Mouse (Mus musculus) midbrain, embryonic 14.5 days (tissue): ENCODE results near the gene Gramd1b. TPM values are rescaled to one million over a fixed set of nuclear protein-coding genes. Genes with fewer than 3 reads are reported as not detected.

Source experiments
- ATAC-seq: fragments of 200-750 bp; cut with Nextera tagmentation; 2 replicates; pipeline ENCODE4 v1.8.0; 2017; ENCODE audit warnings: moderate number of reproducible peaks, moderate library complexity; ENCODE audit not compliant: low FRiP score, low TSS enrichment
- DNase-seq: peaks from one replicate; pipeline ENCODE4 v3.0.0-alpha.2; 2015
- H3K27ac ChIP-seq: fragments of 300-500 bp; sonication (generic); replicated peaks from 2 replicates; pipeline ENCODE4 v1.5.1; 2014; ENCODE audit warnings: mild to moderate bottlenecking, low read depth, low read length, moderate library complexity
- H3K27me3 ChIP-seq: fragments of 300-500 bp; sonication (generic); 2 replicates; pipeline ENCODE4 v1.6.1; 2014; ENCODE audit warnings: low read length, control low read depth, mixed read lengths; ENCODE audit not compliant: control insufficient read depth, insufficient read depth
- H3K36me3 ChIP-seq: fragments of 300-500 bp; sonication (generic); 2 replicates; pipeline ENCODE4 v1.6.1; 2014; ENCODE audit warnings: low read length, control low read depth; ENCODE audit not compliant: control insufficient read depth, insufficient read depth
- H3K4me1 ChIP-seq: fragments of 300-500 bp; sonication (generic); 2 replicates; pipeline ENCODE4 v1.6.1; 2014; ENCODE audit warnings: mild to moderate bottlenecking, antibody characterized with exemption, low read length, control low read depth; ENCODE audit not compliant: control insufficient read depth, insufficient read depth
- H3K4me2 ChIP-seq: fragments of 300-500 bp; sonication (generic); 2 replicates; pipeline ENCODE4 v1.6.1; 2014; ENCODE audit warnings: mild to moderate bottlenecking, low read length, moderate library complexity
- H3K4me3 ChIP-seq: fragments of 300-500 bp; sonication (generic); replicated peaks from 2 replicates; pipeline ENCODE4 v1.5.1; 2014; ENCODE audit warnings: low read depth, low read length
- H3K9ac ChIP-seq: fragments of 300-500 bp; sonication (generic); replicated peaks from 2 replicates; pipeline ENCODE4 v1.6.1; 2014; ENCODE audit warnings: mild to moderate bottlenecking, low read length, moderate library complexity
- H3K9me3 ChIP-seq: fragments of 300-500 bp; sonication (generic); 2 replicates; pipeline ENCODE4 v1.6.1; 2016; ENCODE audit warnings: low read length, control low read depth, mixed read lengths; ENCODE audit not compliant: control insufficient read depth
- WGBS: fragments of 180-500 bp; shearing (Covaris S2); extraction: QIAGEN DNeasy Blood & Tissue Kit; methylation state at CpG from one replicate; pipeline ENCODE4 v1.1.7; 2014; 5-methylcytosine and 5-hydroxymethylcytosine counted together
- polyA plus RNA-seq: library from polyadenylated mRNA; unstranded; fragments of >200 nt; fragmentation: Nextera tagmentation; extraction: Ambion mirVana; gene quantifications from 2 replicates; pipeline ENCODE4 v1.2.1, GENCODE M21; 2014

Gene Gramd1b
- polyA plus RNA-seq, 1 experiment from 2014 or later: 11.3 TPM

- ATAC-seq: no peak
- Histone ChIP-seq H3K27ac (no peak overlapping the region), H3K27me3 (no peaks in the 10 kb centered on the region), H3K9me3 (no peaks in the 10 kb centered on the region), H3K4me1 (0 out of 2 replicates have a peak, but pooled peaks cover 4% of the 10 kb centered on the region), H3K4me3 (no peak overlapping the region), H3K9ac (no peak overlapping the region), H3K36me3 (no peaks in the 10 kb centered on the region), H3K4me2 (no peak overlapping the region)
- no peak for DNase-seq
- 74% methylated on average over 4 of the region's 4 CpGs for WGBS
Observed at GRCm38 (mm10) chr9:40528733-40529132, 2.5 kb downstream of the Gramd1b start.

GRCm38 (mm10) chr9:40526928-40527327 lies 4.3 kb downstream of the Gramd1b start:
- WGBS: 70% methylated on average over 3 of the region's 3 CpGs
- Histone ChIP-seq H3K4me3 (no peak overlapping the region), H3K4me2 (no peak overlapping the region), H3K36me3 (no peaks in the 10 kb centered on the region), H3K27me3 (no peaks in the 10 kb centered on the region), H3K9me3 (no peaks in the 10 kb centered on the region), H3K4me1 (0 out of 2 replicates have a peak, but pooled peaks cover 4% of the 10 kb centered on the region), H3K9ac (no peak overlapping the region), H3K27ac (no peak overlapping the region)
- no peak for ATAC-seq
- DNase-seq: no peak

- H3K9me3 ChIP-seq: no peaks in the 10 kb centered on the region
- H3K4me3 ChIP-seq: no peak overlapping the region
- H3K27ac ChIP-seq: no peak overlapping the region
- no peak overlapping the region for H3K9ac ChIP-seq
- H3K4me1 ChIP-seq: no peaks in the 10 kb centered on the region
- ATAC-seq (no peak), DNase-seq (no peak)
- no peaks in the 10 kb centered on the region for H3K36me3 ChIP-seq
- H3K27me3 ChIP-seq: no peaks in the 10 kb centered on the region
- H3K4me2 ChIP-seq: no peak overlapping the region
- 77% methylated on average over 7 of the region's 7 CpGs for WGBS
Observed at GRCm38 (mm10) chr9:40522156-40522555, 9.0 kb downstream of the Gramd1b start.

GRCm38 (mm10) chr9:40521097-40521496 lies 10.1 kb downstream of the Gramd1b start:
- no peaks in the 10 kb centered on the region for H3K36me3 ChIP-seq
- WGBS: 86% methylated on average over 6 of the region's 6 CpGs
- H3K4me3 ChIP-seq: no peak overlapping the region

GRCm38 (mm10) chr9:40519294-40519693 lies 11.9 kb downstream of the Gramd1b start:
- Histone ChIP-seq H3K4me1 (no peaks in the 10 kb centered on the region), H3K27me3 (no peaks in the 10 kb centered on the region), H3K4me3 (no peak overlapping the region), H3K36me3 (no peaks in the 10 kb centered on the region), H3K4me2 (no peak overlapping the region), H3K27ac (no peak overlapping the region), H3K9ac (no peak overlapping the region), H3K9me3 (no peaks in the 10 kb centered on the region)
- ATAC-seq (no peak), DNase-seq (no peak)
- 90% methylated on average over 3 of the region's 3 CpGs for WGBS

More at GRCm38 (mm10) chr9:40521097-40521496, 10.1 kb downstream of the Gramd1b start:
- Histone ChIP-seq H3K27ac (no peak overlapping the region), H3K4me2 (no peak overlapping the region), H3K9me3 (no peaks in the 10 kb centered on the region), H3K9ac (no peak overlapping the region), H3K27me3 (no peaks in the 10 kb centered on the region), H3K4me1 (no peaks in the 10 kb centered on the region)
- no peak for ATAC-seq
- DNase-seq: no peak

- no peaks in the 10 kb centered on the region for H3K27me3 ChIP-seq
- 90% methylated on average over 2 of the region's 2 CpGs for WGBS
- ATAC-seq: no peak
- H3K4me1 ChIP-seq: no peaks in the 10 kb centered on the region
- DNase-seq: no peak
- no peak overlapping the region for H3K27ac ChIP-seq
- no peak overlapping the region for H3K4me2 ChIP-seq
- H3K9me3 ChIP-seq: no peaks in the 10 kb centered on the region
- no peak overlapping the region for H3K4me3 ChIP-seq
- H3K36me3 ChIP-seq: no peaks in the 10 kb centered on the region
- H3K9ac ChIP-seq: no peak overlapping the region
Observed at GRCm38 (mm10) chr9:40511970-40512369, 19.2 kb downstream of the Gramd1b start.

- no peak overlapping the region for H3K27ac ChIP-seq
- ATAC-seq (no peak), DNase-seq (no peak)
- WGBS: 84% methylated on average over 6 of the region's 6 CpGs
- H3K4me1 ChIP-seq: no peaks in the 10 kb centered on the region
- H3K9me3 ChIP-seq: no peaks in the 10 kb centered on the region
- no peak overlapping the region for H3K4me2 ChIP-seq
- no peak overlapping the region for H3K9ac ChIP-seq
- no peaks in the 10 kb centered on the region for H3K36me3 ChIP-seq
- H3K27me3 ChIP-seq: no peaks in the 10 kb centered on the region
- H3K4me3 ChIP-seq: no peak overlapping the region
Observed at GRCm38 (mm10) chr9:40509479-40509878, 21.7 kb downstream of the Gramd1b start.

GRCm38 (mm10) chr9:40506576-40506975 lies 24.6 kb downstream of the Gramd1b start:
- no peak for DNase-seq
- Histone ChIP-seq H3K27me3 (no peaks in the 10 kb centered on the region), H3K4me3 (no peak overlapping the region), H3K4me2 (no peak overlapping the region), H3K9me3 (no peaks in the 10 kb centered on the region), H3K9ac (no peak overlapping the region), H3K4me1 (no peaks in the 10 kb centered on the region), H3K27ac (no peak overlapping the region), H3K36me3 (no peaks in the 10 kb centered on the region)
- ATAC-seq: no peak
- WGBS: 80% methylated on average over 3 of the region's 3 CpGs

- Histone ChIP-seq H3K4me2 (no peak overlapping the region), H3K27ac (no peak overlapping the region), H3K4me1 (no peaks in the 10 kb centered on the region), H3K4me3 (no peak overlapping the region), H3K9ac (no peak overlapping the region), H3K27me3 (no peaks in the 10 kb centered on the region), H3K36me3 (no peaks in the 10 kb centered on the region), H3K9me3 (no peaks in the 10 kb centered on the region)
- WGBS: 81% methylated on average over 11 of the region's 11 CpGs
- DNase-seq (no peak), ATAC-seq (no peak)
Observed at GRCm38 (mm10) chr9:40505471-40506312, 25.5 kb downstream of the Gramd1b start.
